Mouse (Mus musculus): ENCODE measurements at regions not wholly inside any gene's neighbourhood (a gene's known extent, or its start where the extent isn't known, plus 50 kb on each side); places are given as distances from the start of the nearest gene placed in this dataset.

DNA sequence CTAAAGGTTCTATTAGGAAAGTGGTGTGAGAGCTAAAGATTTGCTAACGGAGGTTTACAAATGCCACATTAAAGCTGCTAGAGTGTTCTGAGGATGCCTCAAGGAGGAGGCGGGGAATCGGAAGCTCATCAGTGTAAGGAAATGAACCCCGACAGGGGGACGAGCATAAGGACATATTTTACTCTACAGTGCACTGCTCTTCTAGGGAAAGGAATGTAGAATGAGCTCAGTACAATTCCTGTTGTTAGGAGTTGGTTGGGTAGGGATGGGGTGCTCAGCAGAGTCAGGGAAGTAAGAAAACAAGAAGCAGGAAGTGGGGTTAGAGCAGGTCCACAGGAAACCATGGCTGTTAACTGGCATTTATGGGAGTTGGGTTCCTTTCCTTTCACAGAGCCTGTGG lies 54.6 kb downstream of the Mex3b start:
- DNase-seq = no peak

DNA sequence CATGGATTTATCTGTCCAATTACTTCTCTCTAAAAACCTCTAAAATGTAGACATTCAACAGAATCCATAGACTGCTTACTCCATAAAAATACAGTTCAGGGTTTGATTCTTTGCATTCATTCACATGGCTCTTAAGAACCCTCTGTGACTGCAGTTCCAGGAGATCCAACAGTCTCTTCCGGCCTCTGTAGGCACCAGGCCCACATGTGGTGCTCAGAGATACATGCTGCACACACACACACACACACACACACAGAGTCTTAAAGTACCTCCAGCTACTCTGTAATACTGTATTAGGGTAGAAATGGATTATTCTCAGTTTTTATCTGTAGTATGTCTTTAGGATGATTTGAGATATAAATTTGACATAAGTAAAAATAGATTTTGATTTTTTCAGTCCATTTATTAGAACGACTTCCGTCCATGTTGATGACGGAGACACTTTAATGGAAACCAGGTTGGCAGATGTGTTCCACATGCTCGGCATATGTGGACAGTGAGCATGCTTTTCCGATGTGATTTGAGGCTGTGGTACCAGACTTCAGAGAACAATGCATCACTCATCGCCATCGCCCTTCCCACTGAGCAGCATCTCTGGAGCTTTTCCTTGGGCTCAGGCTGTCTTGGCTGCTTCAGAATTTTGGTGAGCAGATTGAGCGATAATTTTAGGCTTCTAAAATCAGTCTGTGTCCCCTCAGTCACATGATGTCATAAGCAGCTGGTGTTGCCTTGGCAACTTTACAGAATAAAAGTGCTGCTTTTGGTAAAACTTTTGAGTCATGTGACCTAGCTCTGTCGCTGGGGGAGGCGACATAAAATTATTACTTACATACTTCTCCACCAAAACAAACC lies 56.3 kb downstream of the Mex3b start:
- DNase-seq = no peak

DNA sequence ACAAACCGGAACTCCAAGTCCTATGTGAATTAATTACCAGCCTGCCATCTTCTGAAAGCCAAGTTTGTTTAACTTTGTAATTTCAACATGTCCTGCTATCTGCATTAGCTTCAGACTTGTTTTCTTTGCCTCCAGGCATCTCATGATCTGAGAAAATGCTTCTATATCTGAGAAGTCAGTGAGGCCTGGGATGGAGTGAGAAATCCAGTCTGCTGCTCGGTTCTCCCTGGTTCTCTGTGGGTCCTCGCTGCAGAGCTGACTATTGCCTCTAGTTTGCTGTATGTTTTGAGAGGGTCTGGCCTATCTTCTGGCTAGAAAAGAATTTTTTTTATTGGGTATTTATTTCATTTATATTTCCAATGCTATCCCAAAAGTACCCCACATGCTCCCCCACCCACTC lies 57.0 kb downstream of the Mex3b start:
- no peak for DNase-seq

DNA sequence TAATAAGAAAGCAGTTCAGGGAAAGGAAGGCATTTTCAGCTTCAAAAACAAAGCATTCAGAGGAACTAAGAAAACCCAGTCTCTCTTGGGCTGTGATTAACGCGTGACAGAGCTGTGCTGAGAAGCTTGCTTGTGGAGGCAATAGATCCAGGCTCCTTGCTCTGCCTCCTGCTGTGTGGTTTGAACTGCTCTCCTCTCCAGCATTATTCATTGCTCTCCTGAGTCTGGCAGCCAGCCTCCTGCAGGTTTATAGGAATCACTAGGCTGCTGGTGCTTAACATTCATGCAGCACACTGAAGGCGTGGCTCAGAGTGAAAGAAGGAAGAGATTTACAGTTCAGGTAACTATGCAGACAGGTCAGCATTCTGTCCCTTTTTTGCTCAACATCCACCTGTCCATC lies 71.2 kb downstream of the Mex3b start:
- no peak for DNase-seq

DNA sequence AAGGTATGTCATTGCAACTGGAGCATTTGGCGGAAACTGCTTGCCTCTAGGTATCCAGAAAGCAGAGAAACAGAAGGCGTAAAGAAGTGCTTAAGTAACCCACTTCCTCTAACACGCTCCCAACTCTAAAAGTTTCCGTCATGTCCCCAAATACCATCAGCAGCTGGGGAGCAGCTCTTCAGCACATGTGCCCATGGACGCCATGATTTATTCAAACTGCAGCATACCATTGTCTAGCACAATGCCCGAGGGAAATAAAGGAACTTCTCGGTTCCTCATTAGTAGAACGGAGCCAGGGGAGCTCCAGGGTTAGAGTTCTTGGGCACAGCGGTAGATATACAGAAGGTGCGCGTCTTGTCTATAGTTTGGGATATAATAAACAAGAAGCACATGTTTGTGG lies 72.4 kb downstream of the Mex3b start:
- no peak for DNase-seq

GRCm38 (mm10) chr7:82943376-82943775 lies 76.2 kb downstream of the Mex3b start:
- DNase-seq = no peak

DNA sequence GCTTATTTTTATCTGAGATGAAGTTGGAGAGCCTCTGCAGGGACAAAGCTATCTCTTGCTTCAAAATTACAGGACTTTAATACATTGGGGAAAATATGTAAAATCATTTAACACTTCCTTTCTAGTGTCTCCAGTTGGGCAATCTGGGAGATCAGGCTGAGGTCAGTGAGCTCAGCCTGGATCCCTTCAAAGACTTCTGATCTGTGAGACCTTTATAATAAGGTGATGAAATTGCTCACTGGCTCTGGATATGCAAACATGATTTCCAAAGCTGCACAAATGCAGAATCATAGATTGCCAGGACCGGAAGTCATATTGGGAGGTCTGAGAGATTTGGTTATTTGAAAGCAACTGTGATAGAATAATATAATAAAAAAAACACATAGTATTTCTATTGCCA lies 76.7 kb downstream of the Mex3b start:
- DNase-seq = no peak

- DNase-seq = no peak
These were observed 82.2 kb downstream of the Mex3b start for GRCm38 (mm10) chr7:82949372-82949771.

- DNase-seq = peak; percentile 65
These were observed 90.3 kb downstream of the Mex3b start for GRCm38 (mm10) chr7:82957208-82957977.

- DNase-seq = no peak
These were observed 103.5 kb downstream of the Mex3b start for GRCm38 (mm10) chr7:82970599-82970998.

- DNase-seq = peak; percentile 32
These were observed 104.1 kb downstream of the Mex3b start for GRCm38 (mm10) chr7:82971244-82971643.

DNA sequence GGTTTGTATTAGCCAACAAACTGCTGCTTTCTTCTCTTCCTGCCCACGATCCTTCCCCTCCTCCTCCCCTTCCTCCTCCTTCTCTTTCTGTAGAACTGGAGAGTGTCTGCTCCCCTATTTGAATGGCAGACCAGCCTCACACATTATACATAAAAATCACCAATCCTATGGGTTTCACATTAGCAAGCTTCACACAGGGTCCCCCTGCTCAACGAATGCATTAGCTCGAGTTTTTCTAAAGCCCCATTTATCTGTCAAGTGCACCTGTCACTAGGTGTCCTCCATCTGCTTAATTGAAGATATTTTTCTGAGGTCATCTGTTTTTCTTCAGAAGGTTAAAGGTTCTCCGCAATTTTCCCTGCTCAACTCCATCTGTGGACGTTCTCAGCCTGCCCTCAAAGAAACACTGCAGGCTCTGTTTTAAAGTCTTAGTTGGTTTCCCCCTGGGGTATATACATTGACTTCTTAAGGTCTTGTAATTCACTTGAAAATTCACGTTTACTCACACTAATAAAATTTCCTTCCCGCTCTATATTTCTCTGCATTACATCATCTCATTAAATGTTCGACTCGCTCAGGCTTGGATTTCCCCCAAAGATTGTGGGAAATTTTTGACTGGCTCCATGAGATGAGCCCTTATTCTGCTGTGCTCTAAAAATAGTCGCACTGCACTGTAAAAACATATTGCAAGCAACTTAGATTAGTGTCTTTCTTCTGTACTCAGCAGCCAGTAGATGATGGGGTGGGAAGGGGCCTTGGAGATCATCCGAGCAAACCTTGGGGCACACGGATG lies 105.3 kb downstream of the Mex3b start:
- no peak for DNase-seq

GRCm38 (mm10) chr7:82990708-82991107 lies 123.6 kb downstream of the Mex3b start:
- no peak for DNase-seq

DNA sequence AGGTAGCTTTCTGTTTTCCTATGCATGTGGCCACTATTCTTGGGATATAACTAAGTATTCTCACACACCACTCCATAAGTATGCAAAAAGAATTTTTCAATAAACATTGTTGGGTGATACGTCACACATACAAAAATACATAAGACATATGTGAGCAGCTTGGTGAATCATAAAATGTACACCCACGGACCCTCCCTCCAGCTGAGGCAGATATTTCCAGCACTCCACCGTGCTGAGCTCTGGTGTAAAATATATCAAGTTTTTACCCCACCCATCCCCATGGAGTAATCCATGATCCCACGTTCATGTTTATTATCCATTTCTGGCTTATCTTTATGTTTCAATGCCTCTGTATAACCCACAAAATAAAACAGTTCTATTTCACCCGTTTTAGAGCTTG lies 126.0 kb downstream of the Mex3b start:
- DNase-seq = no peak

GRCm38 (mm10) chr7:82998848-82999247 lies 131.7 kb downstream of the Mex3b start:
- no peak for DNase-seq

DNA sequence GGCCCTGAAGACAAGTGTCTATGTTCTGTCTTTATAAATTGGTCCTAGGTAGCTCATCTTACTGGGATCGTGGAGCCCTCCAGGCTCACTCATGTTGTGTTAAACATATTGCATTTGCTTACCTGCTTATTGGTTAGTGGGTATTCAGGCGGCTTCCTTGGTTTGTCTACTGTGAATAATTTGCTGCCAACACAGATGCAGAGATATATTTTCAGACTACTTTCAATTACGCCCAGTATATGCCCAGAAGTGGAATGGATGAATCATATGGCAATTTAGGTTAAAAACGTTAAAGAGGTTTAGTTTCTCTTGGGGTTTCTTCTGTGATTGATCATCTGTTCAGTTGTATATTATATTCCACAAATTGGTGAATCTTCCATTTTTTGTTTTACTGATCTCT lies 140.4 kb downstream of the Mex3b start:
- DNase-seq = no peak

DNA sequence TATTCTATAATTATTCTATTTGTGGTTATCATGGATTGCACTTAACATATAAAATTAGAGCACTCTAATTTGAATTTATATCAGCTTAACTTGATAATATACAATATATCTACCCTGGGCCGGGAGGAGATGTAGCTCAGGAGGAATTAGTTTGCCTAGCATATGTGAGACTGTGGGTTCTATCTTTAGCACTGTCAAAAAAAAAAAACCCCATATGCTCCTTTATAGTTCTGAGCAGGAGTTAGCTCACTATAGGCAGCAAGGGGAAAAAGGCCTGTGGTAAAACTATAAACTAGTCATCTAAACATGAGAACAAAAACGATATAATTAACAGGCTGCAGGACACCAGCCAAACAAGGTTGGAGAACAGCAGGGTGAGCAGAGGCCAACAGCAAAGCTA lies 145.0 kb downstream of the Mex3b start:
- no peak for DNase-seq

DNA sequence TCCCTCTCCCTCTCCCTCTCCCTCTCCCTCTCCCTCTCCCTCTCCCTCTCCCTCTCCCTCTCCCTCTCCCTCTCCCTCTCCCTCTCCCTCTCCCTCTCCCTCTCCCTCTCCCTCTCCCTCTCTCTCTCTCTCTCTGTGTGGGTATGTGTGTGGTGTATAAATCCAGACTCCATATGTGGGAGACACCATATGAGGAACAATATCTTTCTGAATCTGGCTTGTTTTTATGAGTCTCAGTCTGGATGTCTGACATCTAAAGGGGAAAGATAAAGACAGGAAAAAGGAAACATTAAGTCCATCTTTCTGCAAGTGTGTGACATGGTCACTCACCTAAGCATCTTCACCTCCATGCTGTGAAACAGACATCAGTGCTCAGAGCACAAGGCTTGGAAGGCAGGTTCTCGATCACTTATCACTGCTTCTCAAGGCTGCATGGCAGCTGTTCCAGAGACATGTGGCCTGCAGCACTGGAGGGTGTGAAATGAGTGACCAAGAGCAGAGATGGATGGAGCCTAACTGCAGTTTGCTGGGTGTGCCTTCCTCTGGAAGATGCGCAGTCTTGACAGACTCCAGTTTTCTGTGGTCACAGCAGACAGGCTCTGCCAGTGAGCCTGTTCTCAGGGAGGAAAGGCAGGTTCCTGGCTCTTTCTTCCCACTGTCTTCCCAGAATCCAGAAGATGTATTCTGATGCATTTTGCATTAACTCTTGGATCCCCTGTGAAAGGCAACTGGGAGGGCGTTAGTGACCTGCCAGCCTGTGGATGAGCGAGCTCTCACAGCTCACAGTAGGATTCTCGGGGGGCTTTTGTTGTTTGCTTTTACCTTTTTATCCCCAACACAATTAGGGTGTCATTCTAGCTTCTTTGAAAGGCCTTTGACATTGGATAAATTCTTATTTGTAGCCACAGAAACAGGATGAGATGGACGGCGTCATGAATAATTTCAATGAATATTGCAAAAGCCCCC lies 147.9 kb downstream of the Mex3b start:
- no peak for DNase-seq

- DNase-seq = no peak
These were observed 148.6 kb downstream of the Mex3b start for GRCm38 (mm10) chr7:83015756-83016155.

- DNase-seq = no peak
These were observed 149.4 kb downstream of the Mex3b start for GRCm38 (mm10) chr7:83016566-83016965.

GRCm38 (mm10) chr7:83020584-83020983 lies 153.5 kb downstream of the Mex3b start:
- no peak for DNase-seq

GRCm38 (mm10) chr7:83023990-83024389 lies 156.9 kb downstream of the Mex3b start:
- no peak for DNase-seq

Measured in thymus, postnatal 14 days (tissue).